Mouse (Mus musculus): ENCODE data around the gene Olfr91.
"Not testable (repeated sequence)": the region's sequence is repeated elsewhere in the genome, so short reads cannot be mapped to it uniquely, and the experiment has no call there.

Gene Olfr91

DNA sequence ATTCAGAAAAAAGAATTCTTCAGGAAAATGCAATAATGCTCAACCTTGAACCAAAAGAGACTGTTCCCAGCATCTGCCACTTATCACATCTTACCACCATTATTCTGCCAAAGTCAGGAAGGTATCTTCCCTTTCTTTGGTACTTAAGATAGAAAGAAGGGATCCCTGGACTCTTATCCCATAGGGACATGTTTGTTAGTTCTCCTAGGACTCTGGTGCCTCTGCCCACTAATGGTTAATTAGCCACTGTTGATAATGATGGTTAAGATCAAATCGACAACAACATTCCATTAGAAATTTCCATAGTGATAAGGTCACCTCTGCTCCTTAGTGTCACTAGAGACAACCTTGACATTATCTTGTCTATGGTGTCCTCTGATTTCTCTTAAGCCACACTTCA lies at the start of gene Olfr91:
Gene Olfr91 (minus strand): TSS at position 101 of the 400 bp plus-strand sequence.
- no peak for DNase-seq

- DNase-seq, result not testable (repeated sequence)
These were observed 33.3 kb upstream of the Olfr91 start for GRCm38 (mm10) chr17:37131366-37131765.

- DNase-seq, result no peak
These were observed 21.9 kb upstream of the Olfr91 start, which contains the start of gene Olfr92 for GRCm38 (mm10) chr17:37119988-37120387. Gene Olfr92, minus strand, starts transcription at chr17:37120088.

- DNase-seq, result no peak
These were observed 4.8 kb downstream of the Olfr91 start for GRCm38 (mm10) chr17:37093289-37093688.

- DNase-seq, result no peak
These were observed 5.9 kb downstream of the Olfr91 start for GRCm38 (mm10) chr17:37092198-37092597.

GRCm38 (mm10) chr17:37088399-37088798 lies 9.7 kb downstream of the Olfr91 start, which contains the start of gene Olfr90:
Gene Olfr90, minus strand, starts transcription at chr17:37088499.
- DNase-seq, result no peak

- DNase-seq, result no peak
These were observed 12.5 kb downstream of the Olfr91 start for GRCm38 (mm10) chr17:37085545-37085944.

- no peak for DNase-seq
These were observed 13.4 kb downstream of the Olfr91 start for GRCm38 (mm10) chr17:37084632-37085031.

DNA sequence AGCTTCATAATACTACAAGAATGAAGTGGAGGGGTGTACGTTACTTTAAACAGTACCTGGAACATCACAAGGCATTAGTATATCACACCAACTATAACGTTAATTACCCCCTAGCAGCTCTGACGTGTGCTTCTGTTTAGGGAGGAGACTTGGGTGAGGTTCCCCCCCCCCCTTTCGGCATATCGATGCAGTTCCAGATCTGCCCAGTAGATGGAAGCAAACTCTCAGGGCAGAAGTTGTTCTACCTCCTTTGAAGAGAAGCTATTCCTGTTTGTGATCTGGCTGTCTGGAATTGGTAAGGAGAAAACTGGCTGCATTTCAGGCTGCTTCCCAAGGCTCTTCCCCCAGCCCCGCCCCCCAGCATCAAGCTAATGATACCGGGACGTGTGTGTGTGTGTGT lies 14.8 kb downstream of the Olfr91 start:
- DNase-seq, result no peak

DNA sequence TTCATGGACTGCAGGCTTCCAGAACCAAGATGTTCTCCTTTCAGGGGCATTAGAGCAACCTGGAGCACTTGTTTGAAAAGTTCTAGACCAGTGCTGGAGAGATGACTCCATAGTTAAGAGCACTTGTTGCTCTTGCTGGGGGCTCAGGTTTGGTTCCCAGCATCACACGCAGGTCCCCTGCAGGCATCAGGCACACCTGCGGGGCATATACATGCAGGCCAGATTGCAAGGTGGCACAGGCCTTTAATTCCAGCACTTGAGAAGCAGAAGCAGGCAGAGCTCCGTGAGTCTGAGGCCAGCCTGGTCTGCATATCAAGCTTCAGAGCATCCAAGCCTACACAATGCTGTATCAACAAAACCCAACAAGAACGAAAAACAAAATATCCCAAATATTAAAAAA lies 16.4 kb downstream of the Olfr91 start:
- DNase-seq, result no peak

GRCm38 (mm10) chr17:37080119-37080518 lies 18.0 kb downstream of the Olfr91 start:
- DNase-seq, result no peak

GRCm38 (mm10) chr17:37078990-37079389 lies 19.1 kb downstream of the Olfr91 start:
- DNase-seq, result no peak

DNA sequence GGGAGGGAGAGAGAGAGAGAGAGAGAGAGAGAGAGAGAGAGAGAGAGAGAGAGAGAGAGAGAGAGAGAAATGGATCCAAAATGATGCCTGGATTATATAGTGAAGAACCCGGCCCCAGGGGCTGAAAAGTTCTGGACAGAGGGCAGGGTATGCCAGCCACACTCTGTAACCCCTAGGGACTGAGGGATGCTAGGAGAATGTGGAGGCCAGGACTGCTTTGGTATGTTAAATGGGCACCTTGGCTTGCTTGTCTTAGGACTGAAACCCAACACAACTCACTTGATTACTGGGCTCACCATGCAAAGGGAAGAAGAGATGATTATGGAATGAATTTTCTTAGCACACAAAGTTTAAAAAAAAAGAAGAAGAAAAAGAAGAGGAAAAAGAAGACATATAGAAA lies 19.9 kb downstream of the Olfr91 start:
- no peak for DNase-seq

DNA sequence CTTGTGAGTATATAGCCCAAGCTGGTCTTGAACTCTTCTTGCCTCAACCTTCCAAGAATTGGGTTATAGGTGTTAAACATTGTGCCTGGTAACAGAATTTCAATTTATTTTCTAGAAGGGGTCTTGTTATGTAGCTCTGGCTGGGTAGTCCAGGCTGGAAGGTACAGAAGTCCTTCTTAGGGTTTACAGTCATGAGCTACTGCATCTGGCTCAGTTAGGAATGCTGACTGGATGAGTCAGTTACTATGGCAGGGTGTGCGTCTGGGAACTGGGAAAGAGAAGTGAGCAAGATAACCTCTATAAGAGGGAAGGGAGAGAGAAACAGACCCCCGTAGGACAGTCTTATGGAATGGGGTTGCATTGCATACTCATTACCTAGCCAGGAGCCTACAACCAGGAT lies 22.3 kb downstream of the Olfr91 start:
- no peak for DNase-seq

DNA sequence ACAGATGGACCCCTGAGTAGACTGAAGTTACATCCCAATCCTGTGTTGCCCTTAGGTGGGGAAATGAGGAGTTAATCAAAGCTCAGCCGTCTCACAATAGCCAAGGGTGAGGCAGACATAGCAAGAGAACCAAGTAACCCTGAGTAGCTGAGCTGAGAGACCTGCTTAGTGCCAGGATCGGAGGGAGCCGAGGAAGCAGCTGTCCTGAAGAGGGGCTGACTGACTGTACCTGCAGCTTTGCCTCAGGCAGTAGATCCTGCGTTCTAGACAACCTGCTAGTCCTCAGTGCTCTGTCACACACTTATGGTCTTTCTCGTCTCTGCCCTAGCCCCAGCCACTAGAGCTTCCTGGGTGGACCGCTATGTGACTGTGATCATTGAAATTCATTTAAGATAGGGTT lies 22.9 kb downstream of the Olfr91 start:
- DNase-seq, result no peak

DNA sequence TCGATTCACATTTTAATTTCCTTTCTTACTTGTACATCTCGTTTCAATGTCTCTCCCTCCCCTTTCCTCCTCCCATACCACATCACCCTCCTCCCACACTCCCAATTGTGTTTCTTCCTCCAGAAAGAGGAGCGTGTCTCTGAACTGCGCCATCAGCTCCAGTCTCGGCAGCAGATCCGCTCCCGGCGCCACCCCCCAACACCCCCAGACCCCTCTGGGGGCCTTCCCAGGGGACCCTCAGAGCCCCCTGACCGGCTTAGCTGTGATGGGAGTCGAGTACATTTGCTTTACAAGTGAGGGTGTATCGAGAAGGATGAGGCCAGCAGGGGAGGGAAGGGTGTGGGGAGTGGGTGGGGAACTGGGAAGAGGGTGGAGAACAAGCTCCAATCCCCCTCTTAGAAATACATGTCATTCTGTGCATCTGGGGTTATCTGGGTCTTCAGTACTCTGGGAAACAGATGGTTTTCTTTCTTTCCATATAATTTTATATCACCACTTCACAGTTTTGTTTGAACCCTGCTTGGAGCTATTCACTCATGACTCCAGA lies 25.3 kb downstream of the Olfr91 start:
- DNase-seq, result no peak

DNA sequence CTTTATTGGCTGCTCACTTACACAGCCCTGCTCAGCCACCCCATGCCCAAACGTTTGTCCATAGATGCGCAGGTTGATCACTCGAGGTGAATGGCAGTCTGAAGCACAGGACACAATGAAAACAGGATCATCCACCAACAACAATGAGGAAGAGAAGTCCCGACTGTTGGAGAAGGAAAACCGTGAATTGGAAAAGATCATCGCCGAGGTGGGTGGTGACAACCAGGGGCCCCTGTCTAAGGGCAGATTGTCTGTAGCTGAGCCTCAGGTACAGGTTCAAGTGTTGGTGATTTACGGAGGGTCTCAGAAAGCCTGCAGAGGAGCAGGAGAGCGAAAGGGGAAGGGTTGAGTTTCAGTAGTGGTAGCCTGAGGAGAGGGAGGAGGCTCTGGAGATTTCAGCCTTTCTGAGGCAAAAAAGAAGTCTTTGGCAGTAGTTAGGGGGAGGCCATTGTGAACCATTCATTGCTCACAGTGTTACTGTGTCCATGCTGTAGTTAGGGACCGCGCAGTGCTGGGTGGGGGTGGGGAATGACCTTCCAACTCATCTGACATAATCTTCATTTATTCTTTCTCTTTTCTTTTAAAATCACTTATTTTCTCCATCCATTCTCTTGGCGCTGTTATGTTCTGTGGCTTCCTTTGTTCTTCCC lies 25.9 kb downstream of the Olfr91 start:
- DNase-seq, result no peak

DNA sequence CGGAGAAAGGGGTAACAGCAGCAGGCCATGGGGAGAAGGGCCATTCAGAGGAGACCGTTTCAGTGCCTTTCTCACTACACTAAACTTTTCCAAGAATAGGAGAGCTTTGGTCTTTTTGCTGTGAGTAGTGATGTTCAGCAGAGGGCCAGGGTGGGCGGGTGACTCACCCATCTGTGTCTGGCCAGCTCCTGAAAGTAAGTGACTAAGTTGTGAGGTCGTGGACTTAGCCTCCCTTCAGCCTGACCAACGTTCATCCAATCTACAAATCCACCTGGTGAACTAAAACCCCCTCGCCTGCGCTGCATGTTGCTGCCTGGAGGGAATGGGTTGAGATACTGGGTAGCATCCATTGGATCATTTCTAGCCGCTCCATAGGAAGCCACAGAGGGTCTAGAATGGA lies 28.0 kb downstream of the Olfr91 start:
- DNase-seq, result no peak

- DNase-seq, result peak; percentile 1
These were observed 30.2 kb downstream of the Olfr91 start for GRCm38 (mm10) chr17:37067861-37068260.

DNA sequence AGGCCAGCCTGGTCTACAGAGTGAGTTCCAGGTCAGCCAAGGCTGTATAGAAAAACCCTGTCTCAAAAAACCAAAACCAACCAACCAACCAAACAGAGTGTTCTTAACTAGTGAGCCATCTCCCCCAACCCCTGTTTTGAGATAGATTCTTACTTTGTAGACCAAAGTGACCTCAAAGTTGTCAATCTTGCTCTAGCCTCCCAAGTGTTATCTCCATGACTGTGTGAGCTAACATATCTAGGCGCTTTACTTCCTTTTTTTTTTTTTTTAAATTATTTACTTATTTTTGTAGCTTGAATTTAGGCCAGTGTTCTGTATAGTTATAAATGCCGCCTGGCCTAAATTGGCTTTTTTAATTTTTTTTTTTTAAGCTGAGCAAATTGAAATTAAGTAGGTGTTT lies 32.1 kb downstream of the Olfr91 start:
- no peak for DNase-seq

DNA sequence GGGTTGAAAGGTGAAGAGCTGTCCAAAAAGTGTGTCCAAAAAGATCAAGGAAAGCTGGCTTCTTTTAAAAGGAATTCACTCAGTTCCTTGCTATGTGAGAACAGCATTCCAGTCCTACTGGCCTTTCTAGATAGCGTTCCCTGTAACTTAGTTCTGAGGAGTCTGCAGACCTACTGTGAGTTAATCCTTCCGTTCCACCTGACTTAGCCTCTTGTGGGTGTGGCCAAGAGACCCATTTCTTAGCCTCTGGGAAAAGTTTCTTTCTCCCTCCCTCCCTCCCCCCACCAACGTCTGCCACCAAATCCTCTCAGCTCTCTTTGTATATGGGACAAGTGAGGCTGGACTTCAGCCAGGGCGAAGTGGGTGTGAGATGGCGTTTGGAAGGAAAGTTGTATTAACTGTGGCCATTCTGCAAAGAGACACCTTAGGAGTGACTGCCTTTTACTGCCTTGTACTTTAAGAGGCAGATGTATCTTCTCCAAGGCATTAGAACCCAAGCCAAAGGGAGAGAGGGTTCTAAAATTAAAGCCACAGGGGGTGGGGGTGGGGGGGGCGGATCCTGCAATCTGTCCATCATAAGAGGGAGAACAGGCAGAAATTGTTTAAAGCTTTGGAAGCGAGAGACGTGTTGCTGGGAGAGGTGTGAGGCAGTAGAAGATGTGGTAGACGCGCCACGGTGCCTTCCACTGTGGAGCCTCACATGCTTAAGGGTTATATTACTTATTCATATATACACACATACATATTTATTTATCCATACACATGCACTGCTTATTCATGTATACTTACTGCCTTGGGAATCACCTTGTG lies 34.2 kb downstream of the Olfr91 start:
- no peak for DNase-seq

DNA sequence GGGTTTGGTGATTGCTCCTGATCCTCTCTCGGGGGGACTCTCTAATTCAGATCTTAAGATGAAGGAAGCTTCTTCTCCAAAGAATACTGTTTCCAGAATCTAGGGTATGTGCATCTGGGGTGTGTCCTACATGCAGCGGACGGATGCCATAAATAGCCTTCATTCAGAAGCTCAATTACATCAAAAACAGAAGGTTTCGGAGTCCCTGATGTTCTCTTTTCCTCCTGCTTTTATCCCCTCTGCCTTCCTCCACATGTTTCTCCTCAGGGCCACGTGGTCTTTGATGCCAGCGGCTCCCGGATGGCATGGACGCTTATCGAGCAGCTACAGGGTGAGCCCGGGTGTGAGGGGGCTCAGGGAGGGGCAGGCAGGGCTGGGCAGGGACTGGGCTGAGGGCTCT lies 35.0 kb downstream of the Olfr91 start:
- DNase-seq, result no peak

DNA sequence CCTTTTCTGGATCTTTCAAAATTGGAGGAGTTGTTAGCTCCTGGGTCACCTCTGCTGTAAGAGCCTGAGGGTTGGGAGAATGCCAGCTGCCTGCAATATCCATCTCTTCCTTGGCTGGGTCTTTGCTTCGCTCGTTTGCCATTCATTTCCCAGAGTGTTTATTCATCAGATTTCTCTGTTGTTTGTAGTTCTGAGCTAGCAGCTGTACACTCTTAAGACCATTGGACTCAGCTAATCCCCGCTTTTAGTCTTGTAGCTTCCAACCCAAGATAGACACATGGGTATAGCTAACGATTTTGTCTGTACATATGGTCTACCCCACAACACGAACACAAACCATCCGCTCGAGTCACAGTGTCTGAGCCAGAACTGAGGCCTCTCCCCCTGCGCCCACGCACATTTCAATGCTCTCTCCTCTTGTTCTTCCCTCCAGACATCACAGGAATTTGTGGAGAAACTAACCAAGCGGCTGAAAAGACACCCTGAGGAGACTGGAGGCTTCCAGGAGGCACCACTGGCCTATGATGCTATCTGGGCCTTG lies 35.9 kb downstream of the Olfr91 start:
- DNase-seq, result no peak

DNA sequence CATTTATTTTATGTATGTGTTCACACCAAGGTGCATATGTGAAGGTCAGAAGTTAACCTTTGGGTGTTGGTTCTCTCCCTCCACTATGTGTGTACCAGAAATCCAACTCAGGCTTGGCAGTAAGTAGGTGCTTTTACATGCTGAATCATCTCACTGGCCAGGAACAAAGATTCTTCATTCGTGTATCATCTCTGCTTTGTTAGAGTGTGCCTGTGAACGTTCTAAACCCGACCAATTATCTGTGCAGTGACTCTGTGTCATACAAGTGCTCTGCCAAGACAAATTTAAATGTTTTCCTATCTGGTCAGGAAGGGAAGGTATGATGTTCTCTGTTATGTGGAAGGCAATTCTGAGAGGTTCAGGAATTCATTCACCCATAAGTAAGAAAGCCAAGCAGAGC lies 36.6 kb downstream of the Olfr91 start:
- DNase-seq, result no peak

Data from cerebellum, adult 9-11 months (tissue).